Mouse (Mus musculus): ENCODE measurements around the gene Zdhhc1. TPM values are rescaled to one million over a fixed set of nuclear protein-coding genes. Genes with fewer than 3 reads are reported as not detected.

The Zdhhc1 gene
- total and polyA plus RNA-seq, 3 experiments: 4.9 to 11.5 TPM; not detected in 1

GRCm38 (mm10) chr8:105472983-105473382 is 23.7 kb downstream of the Zdhhc1 start (continued):
- TF ChIP-seq USF2 (IDR thresholded peaks at IDR 0.05; ENCODE audit: borderline replicate concordance in 1 of 2, insufficient read depth in 1 of 2, low read depth in 1 of 2, low read length in 2 of 2): no peak

- H3K9me3 ChIP-seq (replicated peaks; ENCODE audit: insufficient read depth, low read length): no peaks in the 10 kb centered on the region
- H3K79me2 ChIP-seq (ENCODE audit: control insufficient read depth, insufficient read depth, low read length, poor library complexity): no peaks in the 10 kb centered on the region
- H3K36me3 ChIP-seq (ENCODE audit: control insufficient read depth in 1 of 2, insufficient read depth in 2 of 2, low read length in 2 of 2): no peaks in the 10 kb centered on the region
- TF ChIP-seq GATA1 (IDR thresholded peaks at IDR 0.05; ENCODE audit: low read depth, low read length): no peak
- no peak for TF ChIP-seq JUND (IDR thresholded peaks at IDR 0.05; ENCODE audit: low read depth, low read length)
- TF ChIP-seq RCOR1 (IDR thresholded peaks at IDR 0.05; ENCODE audit: low read depth, low read length): no peak
- no peak for TF ChIP-seq HCFC1 (IDR thresholded peaks at IDR 0.05; ENCODE audit: low read depth, low read length)
- no peak for TF ChIP-seq POLR2AphosphoS2 (IDR thresholded peaks at IDR 0.05; ENCODE audit: low read length)
- TF ChIP-seq CHD1 (IDR thresholded peaks at IDR 0.05; ENCODE audit: low read depth, low read length): no peak
- no peak for TF ChIP-seq ZMIZ1 (IDR thresholded peaks at IDR 0.05; ENCODE audit: low read depth, low read length)
- TF ChIP-seq ELF1 (IDR thresholded peaks at IDR 0.05; ENCODE audit: low read depth, low read length): no peak
- no peak for TF ChIP-seq KAT2A (conservative IDR thresholded peaks at IDR 0.05; ENCODE audit: low read depth, low read length)
- TF ChIP-seq ZKSCAN1 (IDR thresholded peaks at IDR 0.05; ENCODE audit: low read depth, low read length): no peak
- no peak for TF ChIP-seq GABPA (IDR thresholded peaks at IDR 0.05; ENCODE audit: low read depth, low read length)
- no peak for TF ChIP-seq TCF12 (IDR thresholded peaks at IDR 0.05; ENCODE audit: low read depth, low read length)
- no peak for TF ChIP-seq ZNF384 (IDR thresholded peaks at IDR 0.05; ENCODE audit: low read depth, low read length)
- TF ChIP-seq USF2 (IDR thresholded peaks at IDR 0.05; ENCODE audit: borderline replicate concordance in 1 of 2, insufficient read depth in 1 of 2, low read depth in 1 of 2, low read length in 2 of 2): no peak
- no peak for TF ChIP-seq ETS1 (IDR thresholded peaks at IDR 0.05; ENCODE audit: low read depth, low read length)
- TF ChIP-seq NRF1 (IDR thresholded peaks at IDR 0.05; ENCODE audit: insufficient read depth, low read depth, low read length, poor library complexity, severe bottlenecking): no peak
- no peak for TF ChIP-seq SMC3 (IDR thresholded peaks at IDR 0.05; ENCODE audit: low read depth, low read length)
- DNase-seq (ENCODE audit: low read depth, low spot score): no peak
- no peak overlapping the region for H3K27ac ChIP-seq (ENCODE audit: control insufficient read depth, low read depth, low read length)
- no peak overlapping the region for H3K4me3 ChIP-seq (ENCODE audit: control insufficient read depth in 1 of 2, insufficient read depth in 1 of 2, low read depth in 2 of 2, low read length in 2 of 2)
- H3K27me3 ChIP-seq (ENCODE audit: control insufficient read depth in 1 of 2, insufficient read depth in 2 of 2, low read length in 2 of 2): no peaks in the 10 kb centered on the region
- H3K4me1 ChIP-seq (ENCODE audit: control insufficient read depth in 1 of 2, insufficient read depth in 2 of 2, low read length in 2 of 2): peaks cover 0 to 3% of the 10 kb centered on the region in 2 experiments; a peak in 1 of 4 replicates
- no peak overlapping the region for H3K9ac ChIP-seq (ENCODE audit: control insufficient read depth, low read depth, low read length, poor library complexity, severe bottlenecking)
Measured at GRCm38 (mm10) chr8:105472414-105472932, 24.2 kb downstream of the Zdhhc1 start.

Data from MEL (cell line).